Mouse (Mus musculus) kidney, embryonic 16.5 days (tissue): ENCODE measurements around the gene Ttll13. TPM values are rescaled to one million over a fixed set of nuclear protein-coding genes. Genes with fewer than 3 reads are reported as not detected.
A peak's percentile ranks its signal among the peaks of the same experiment; 100 is the strongest.

Source experiments
- ATAC-seq: fragments of 200-750 bp; cut with Nextera tagmentation; 2 replicates; pipeline ENCODE4 v1.8.0; 2017; ENCODE audit warnings: moderate TSS enrichment; ENCODE audit not compliant: low FRiP score, low TSS enrichment
- H3K27ac ChIP-seq: fragments of 300-500 bp; sonication (generic); 2 replicates; pipeline ENCODE4 v1.5.1; 2014; ENCODE audit warnings: low read length
- H3K27me3 ChIP-seq: fragments of 300-500 bp; sonication (generic); 2 replicates; pipeline ENCODE4 v1.6.1; 2014; ENCODE audit warnings: low read length, control low read depth, mixed read lengths; ENCODE audit not compliant: insufficient read depth
- H3K36me3 ChIP-seq: fragments of 300-500 bp; sonication (generic); 2 replicates; pipeline ENCODE4 v1.6.1; 2014; ENCODE audit warnings: low read length, control low read depth, mixed read lengths; ENCODE audit not compliant: insufficient read depth
- H3K4me1 ChIP-seq: fragments of 300-500 bp; sonication (generic); 2 replicates; pipeline ENCODE4 v1.6.1; 2014; ENCODE audit warnings: low read length, control low read depth, mixed read lengths; ENCODE audit not compliant: insufficient read depth
- H3K4me2 ChIP-seq: fragments of 300-500 bp; sonication (generic); replicated peaks from 2 replicates; pipeline ENCODE4 v1.6.1; 2014; ENCODE audit warnings: low read depth, low read length
- H3K4me3 ChIP-seq: fragments of 300-500 bp; sonication (generic); 2 replicates; pipeline ENCODE4 v1.5.1; 2014; ENCODE audit warnings: mild to moderate bottlenecking, low read length
- H3K9ac ChIP-seq: fragments of 300-500 bp; sonication (generic); replicated peaks from 2 replicates; pipeline ENCODE4 v1.6.1; 2014; ENCODE audit warnings: low read length
- H3K9me3 ChIP-seq: fragments of 300-500 bp; sonication (generic); 2 replicates; pipeline ENCODE4 v1.6.1; 2016; ENCODE audit warnings: low read length, control low read depth
- WGBS: fragments of 180-500 bp; shearing (Covaris S2); extraction: QIAGEN DNeasy Blood & Tissue Kit; methylation state at CpG from one replicate; pipeline ENCODE4 v1.1.7; 2014; 5-methylcytosine and 5-hydroxymethylcytosine counted together
- polyA plus RNA-seq: library from polyadenylated mRNA; unstranded; fragments of >200 nt; fragmentation: Nextera tagmentation; extraction: Ambion mirVana; gene quantifications from 2 replicates; pipeline ENCODE4 v1.2.1, GENCODE M21; 2015

Gene Ttll13
- polyA plus RNA-seq, 1 experiment from 2014 or later: 1.4 TPM

DNA sequence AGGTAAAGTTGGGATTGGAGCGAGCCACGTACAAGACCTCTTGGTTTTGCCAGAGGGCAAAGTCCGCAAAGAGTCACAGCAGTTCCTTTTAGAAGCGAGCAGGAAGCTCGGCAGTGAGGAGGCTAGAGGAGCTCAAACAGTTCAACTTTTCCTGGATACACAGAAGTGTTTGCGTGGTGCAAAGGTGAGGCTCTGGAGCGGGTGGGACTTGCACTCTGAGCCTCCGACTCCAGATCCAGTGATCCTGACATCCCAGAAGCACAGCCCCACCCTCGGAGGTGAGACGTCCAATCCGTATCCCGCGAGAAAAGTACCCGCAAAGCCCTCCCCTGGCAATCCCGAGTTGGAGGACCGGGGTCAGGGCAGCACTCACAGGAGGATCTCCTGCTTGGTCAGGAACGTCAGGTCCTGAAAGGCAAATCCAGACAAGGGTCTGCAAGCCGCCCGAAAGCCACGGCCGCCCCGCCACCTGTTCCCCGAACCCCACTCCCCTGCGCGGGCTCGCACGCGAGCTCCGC, 14.1 kb upstream of the Ttll13 start:
- WGBS: under 1% methylated on average over 29 of the region's 29 CpGs
- no peaks in the 10 kb centered on the region for H3K9me3 ChIP-seq
- peak; percentile 39 for ATAC-seq

GRCm38 (mm10) chr7:80232489-80233029, 13.6 kb upstream of the Ttll13 start, which contains the start of the genes Cib1 and Gdpgp1:
Cib1 (minus strand) TSS chr7:80232813.
Gdpgp1 (plus strand) TSS chr7:80232865.
- H3K9ac ChIP-seq: peak within 1 kb of the TSS; percentile 73

More for the DNA sequence above, 14.1 kb upstream of the Ttll13 start:
- peaks cover 30% of the 10 kb centered on the region for H3K4me1 ChIP-seq
- H3K4me2 ChIP-seq: peak overlapping the region; percentile 74
- H3K4me3 ChIP-seq: peak overlapping the region; percentile 70
- peaks cover 2% of the 10 kb centered on the region; the same call in 1 of the 2 replicates for H3K36me3 ChIP-seq
- H3K9ac ChIP-seq: peak overlapping the region; percentile 65
- peak overlapping the region; percentile 65 for H3K27ac ChIP-seq
- H3K27me3 ChIP-seq: no peaks in the 10 kb centered on the region

DNA sequence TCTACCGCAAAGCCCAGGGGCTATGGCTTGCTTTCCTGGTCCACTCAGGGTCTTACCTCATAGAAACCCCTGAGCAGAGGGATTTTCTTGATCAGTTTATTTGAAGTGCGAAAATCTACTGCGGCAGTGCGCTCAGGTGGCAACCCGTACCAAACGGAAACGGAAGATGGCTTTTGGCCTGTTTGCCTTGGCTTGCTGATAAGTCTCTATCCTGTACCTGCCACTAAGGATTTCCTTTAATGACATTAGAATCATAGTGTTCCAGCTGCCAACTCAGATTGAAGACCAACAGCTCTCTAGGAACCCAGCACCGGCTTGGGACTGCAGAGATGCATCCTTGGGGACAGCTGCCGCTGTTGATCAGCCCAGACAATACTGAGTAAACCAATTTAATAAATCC, 12.4 kb upstream of the Ttll13 start:
- Histone ChIP-seq H3K27me3 (no peaks in the 10 kb centered on the region), H3K9me3 (no peaks in the 10 kb centered on the region), H3K4me3 (peak overlapping the region; percentile 70), H3K27ac (no peak overlapping the region), H3K4me1 (peaks cover 30% of the 10 kb centered on the region), H3K4me2 (peak overlapping the region; percentile 74), H3K9ac (no peak overlapping the region; the same call in 1 of the 2 replicates), H3K36me3 (peaks cover 8% of the 10 kb centered on the region)
- no peak for ATAC-seq
- 79% methylated on average over 9 of the region's 9 CpGs for WGBS

More at GRCm38 (mm10) chr7:80232489-80233029, 13.6 kb upstream of the Ttll13 start, which contains the start of the genes Cib1 and Gdpgp1:
- ATAC-seq: peak; percentile 100
- Histone ChIP-seq H3K27ac (peak within 1 kb of the TSS; percentile 81), H3K36me3 (no peaks in the 10 kb centered on the region; the same call in 1 of the 2 replicates), H3K9me3 (no peaks in the 10 kb centered on the region), H3K4me2 (peak within 1 kb of the TSS; percentile 74), H3K4me1 (peaks cover 30% of the 10 kb centered on the region), H3K27me3 (no peaks in the 10 kb centered on the region), H3K4me3 (peak within 1 kb of the TSS; percentile 70)
- WGBS: under 1% methylated on average over 55 of the region's 56 CpGs

DNA sequence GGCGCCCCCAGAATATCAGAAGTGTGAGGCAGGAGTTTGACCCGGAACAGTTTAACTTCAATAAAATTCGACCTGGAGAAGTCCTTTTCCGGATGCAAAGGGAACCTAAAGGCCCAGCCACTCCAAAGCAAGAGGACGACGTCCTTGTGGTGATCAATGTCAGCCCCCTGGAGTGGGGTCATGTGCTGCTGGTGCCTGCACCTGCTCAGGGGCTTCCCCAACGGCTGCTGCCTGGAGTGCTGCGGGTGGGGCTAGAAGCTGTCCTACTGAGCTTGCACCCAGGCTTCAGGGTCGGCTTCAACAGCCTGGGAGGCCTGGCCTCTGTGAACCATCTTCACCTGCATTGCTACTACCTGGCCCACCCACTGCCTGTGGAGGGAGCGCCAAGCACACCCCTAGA, 7.6 kb upstream of the Ttll13 start:
- no peaks in the 10 kb centered on the region for H3K9me3 ChIP-seq
- no peak overlapping the region for H3K27ac ChIP-seq
- 88% methylated on average over 10 of the region's 10 CpGs for WGBS
- H3K4me2 ChIP-seq: no peak overlapping the region
- no peak overlapping the region for H3K9ac ChIP-seq
- peaks cover 6% of the 10 kb centered on the region; the same call in 1 of the 2 replicates for H3K4me1 ChIP-seq
- no peak for ATAC-seq
- peaks cover 18% of the 10 kb centered on the region for H3K36me3 ChIP-seq
- H3K27me3 ChIP-seq: no peaks in the 10 kb centered on the region
- H3K4me3 ChIP-seq: no peak overlapping the region

DNA sequence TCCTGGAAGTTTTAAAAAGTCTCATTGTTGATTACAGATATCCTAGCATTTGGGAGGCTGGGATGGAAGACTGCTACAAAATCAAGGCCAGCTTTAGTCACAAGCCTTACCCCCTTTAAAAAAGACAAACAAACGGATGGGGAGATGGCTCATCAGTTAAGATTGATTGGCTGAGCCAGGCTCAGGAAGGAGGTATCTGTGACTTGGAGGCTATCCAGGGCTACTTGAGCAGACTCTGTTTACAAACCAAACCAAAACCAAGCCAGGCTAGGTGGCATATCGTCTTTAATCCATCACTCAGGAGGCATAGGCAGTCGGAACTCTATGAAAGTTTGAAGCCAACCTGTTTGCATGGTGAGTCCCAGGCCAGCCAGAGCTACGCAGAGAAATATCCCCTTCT, 4.5 kb upstream of the Ttll13 start:
- Histone ChIP-seq H3K27ac (no peak overlapping the region), H3K27me3 (no peaks in the 10 kb centered on the region), H3K9ac (no peak overlapping the region), H3K4me3 (no peak overlapping the region), H3K36me3 (peaks cover 18% of the 10 kb centered on the region), H3K9me3 (no peaks in the 10 kb centered on the region; the same call in 1 of the 2 replicates), H3K4me2 (no peak overlapping the region), H3K4me1 (0 out of 2 replicates have a peak, but pooled peaks cover 2% of the 10 kb centered on the region)
- 84% methylated on average over 4 of the region's 4 CpGs for WGBS
- no peak for ATAC-seq

- H3K4me3 ChIP-seq: no peak overlapping the region
- no peaks in the 10 kb centered on the region for H3K27me3 ChIP-seq
- H3K4me1 ChIP-seq: 0 out of 2 replicates have a peak, but pooled peaks cover 2% of the 10 kb centered on the region
- no peak overlapping the region for H3K4me2 ChIP-seq
- peaks cover 3% of the 10 kb centered on the region; the same call in 1 of the 2 replicates for H3K36me3 ChIP-seq
- no peak overlapping the region for H3K9ac ChIP-seq
- no peaks in the 10 kb centered on the region; the same call in 1 of the 2 replicates for H3K9me3 ChIP-seq
- H3K27ac ChIP-seq: no peak overlapping the region
- ATAC-seq: no peak
- WGBS: 92% methylated on average over 4 of the region's 4 CpGs
These were observed 1.3 kb upstream of the Ttll13 start for GRCm38 (mm10) chr7:80244851-80245250.

GRCm38 (mm10) chr7:80246859-80247258, 683 bp downstream of the Ttll13 start:
- Histone ChIP-seq H3K4me2 (peak overlapping the region; percentile 69), H3K9me3 (no peaks in the 10 kb centered on the region; the same call in 1 of the 2 replicates), H3K4me1 (0 out of 2 replicates have a peak, but pooled peaks cover 2% of the 10 kb centered on the region), H3K27ac (no peak overlapping the region), H3K27me3 (no peaks in the 10 kb centered on the region), H3K9ac (peak overlapping the region; percentile 87), H3K4me3 (peak overlapping the region; percentile 69), H3K36me3 (no peaks in the 10 kb centered on the region)
- 60% methylated on average over 7 of the region's 7 CpGs for WGBS
- ATAC-seq: no peak

- ATAC-seq: no peak
- Histone ChIP-seq H3K4me1 (no peaks in the 10 kb centered on the region), H3K27me3 (no peaks in the 10 kb centered on the region), H3K4me3 (no peak overlapping the region), H3K36me3 (no peaks in the 10 kb centered on the region), H3K9me3 (no peaks in the 10 kb centered on the region), H3K9ac (no peak overlapping the region), H3K4me2 (no peak overlapping the region), H3K27ac (no peak overlapping the region)
- WGBS: 83% methylated on average over 7 of the region's 7 CpGs
These were observed 6.3 kb downstream of the Ttll13 start for GRCm38 (mm10) chr7:80252437-80252836.

DNA sequence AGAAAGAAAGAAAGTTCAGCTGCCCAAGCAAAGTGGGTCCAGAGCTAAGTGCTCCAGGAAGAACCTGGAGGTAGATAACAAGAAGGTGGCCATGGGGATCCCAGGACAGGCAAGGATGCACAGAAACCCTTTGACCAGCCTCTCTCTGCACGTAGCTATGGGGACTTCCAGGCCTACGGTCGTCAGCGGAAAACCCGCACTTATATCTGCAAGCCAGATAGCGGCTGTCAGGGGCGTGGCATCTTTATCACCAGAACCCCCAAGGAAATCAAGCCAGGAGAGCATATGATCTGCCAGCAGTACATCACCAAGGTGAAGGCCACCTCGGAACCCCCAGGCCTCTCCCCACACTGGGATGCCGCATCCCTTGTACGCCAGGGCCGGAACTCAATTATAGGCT, 6.7 kb downstream of the Ttll13 start:
- 84% methylated on average over 11 of the region's 11 CpGs for WGBS
- H3K4me2 ChIP-seq: no peak overlapping the region
- H3K36me3 ChIP-seq: no peaks in the 10 kb centered on the region
- H3K27ac ChIP-seq: no peak overlapping the region
- H3K9ac ChIP-seq: no peak overlapping the region
- no peaks in the 10 kb centered on the region for H3K9me3 ChIP-seq
- no peaks in the 10 kb centered on the region for H3K4me1 ChIP-seq
- H3K27me3 ChIP-seq: no peaks in the 10 kb centered on the region
- H3K4me3 ChIP-seq: no peak overlapping the region
- no peak for ATAC-seq

GRCm38 (mm10) chr7:80255981-80256380, 9.8 kb downstream of the Ttll13 start:
- Histone ChIP-seq H3K4me3 (no peak overlapping the region), H3K9me3 (no peaks in the 10 kb centered on the region), H3K4me1 (peaks cover 7% of the 10 kb centered on the region; the same call in 1 of the 2 replicates), H3K4me2 (no peak overlapping the region), H3K27ac (no peak overlapping the region), H3K27me3 (no peaks in the 10 kb centered on the region), H3K36me3 (no peaks in the 10 kb centered on the region), H3K9ac (no peak overlapping the region)
- WGBS: 73% methylated on average over 2 of the region's 2 CpGs
- ATAC-seq: no peak
